Mouse (Mus musculus): ENCODE results near the gene Mrps2.

- TF ChIP-seq CTCF (IDR thresholded peaks at IDR 0.05; ENCODE audit: low read depth) (no peak), EP300 (IDR thresholded peaks at IDR 0.05; ENCODE audit: low read depth) (no peak)
Observed at GRCm38 (mm10) chr2:28446515-28447314, 21.2 kb upstream of the Mrps2 start, which contains the start of gene Ppp1r26.

All from liver, postnatal 0 days (tissue).